Mouse (Mus musculus): ENCODE results near the gene Msh3. TPM values are rescaled to one million over a fixed set of nuclear protein-coding genes. Genes with fewer than 3 reads are reported as not detected.

Gene Msh3
- polyA plus RNA-seq, 1 experiment from 2014 or later, result 27.5 TPM

DNA sequence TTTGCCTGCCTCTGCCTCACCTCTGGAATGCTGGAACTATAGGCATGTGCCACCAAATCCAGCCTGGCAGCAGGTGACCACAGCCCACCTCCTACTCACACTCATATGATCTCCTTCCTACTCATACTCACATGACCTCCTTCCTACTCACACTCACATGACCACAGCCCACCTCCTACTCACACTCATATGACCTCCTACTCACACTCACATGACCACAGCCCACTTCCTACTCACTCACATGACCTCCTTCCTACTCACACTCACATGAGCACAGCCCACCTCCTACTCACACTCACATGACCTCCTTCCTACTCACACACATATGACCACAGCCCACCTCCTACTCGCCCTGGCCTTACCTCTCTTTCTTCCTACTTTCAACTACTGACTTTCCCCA, 17.9 kb downstream of the Msh3 start:
- WGBS, result 100% methylated on average over 1 of the region's 1 CpGs
- H3K27ac ChIP-seq, result no peak overlapping the region
- H3K9me3 ChIP-seq (ENCODE audit: control insufficient read depth, low read length), result no peaks in the 10 kb centered on the region
- H3K4me1 ChIP-seq (replicated peaks; ENCODE audit: control insufficient read depth, insufficient read depth, low read length), result no peaks in the 10 kb centered on the region
- no peak overlapping the region for H3K9ac ChIP-seq
- H3K36me3 ChIP-seq (replicated peaks; ENCODE audit: control insufficient read depth, insufficient read depth), result peaks cover 16% of the 10 kb centered on the region
- H3K4me3 ChIP-seq (replicated peaks; ENCODE audit: low read length), result no peak overlapping the region
- no peak for DNase-seq (ENCODE audit: low spot score)
- no peak overlapping the region for H3K4me2 ChIP-seq (replicated peaks)
- no peak for ATAC-seq (ENCODE audit: low FRiP score)
- H3K27me3 ChIP-seq (ENCODE audit: control insufficient read depth, insufficient read depth, low read length), result no peaks in the 10 kb centered on the region

DNA sequence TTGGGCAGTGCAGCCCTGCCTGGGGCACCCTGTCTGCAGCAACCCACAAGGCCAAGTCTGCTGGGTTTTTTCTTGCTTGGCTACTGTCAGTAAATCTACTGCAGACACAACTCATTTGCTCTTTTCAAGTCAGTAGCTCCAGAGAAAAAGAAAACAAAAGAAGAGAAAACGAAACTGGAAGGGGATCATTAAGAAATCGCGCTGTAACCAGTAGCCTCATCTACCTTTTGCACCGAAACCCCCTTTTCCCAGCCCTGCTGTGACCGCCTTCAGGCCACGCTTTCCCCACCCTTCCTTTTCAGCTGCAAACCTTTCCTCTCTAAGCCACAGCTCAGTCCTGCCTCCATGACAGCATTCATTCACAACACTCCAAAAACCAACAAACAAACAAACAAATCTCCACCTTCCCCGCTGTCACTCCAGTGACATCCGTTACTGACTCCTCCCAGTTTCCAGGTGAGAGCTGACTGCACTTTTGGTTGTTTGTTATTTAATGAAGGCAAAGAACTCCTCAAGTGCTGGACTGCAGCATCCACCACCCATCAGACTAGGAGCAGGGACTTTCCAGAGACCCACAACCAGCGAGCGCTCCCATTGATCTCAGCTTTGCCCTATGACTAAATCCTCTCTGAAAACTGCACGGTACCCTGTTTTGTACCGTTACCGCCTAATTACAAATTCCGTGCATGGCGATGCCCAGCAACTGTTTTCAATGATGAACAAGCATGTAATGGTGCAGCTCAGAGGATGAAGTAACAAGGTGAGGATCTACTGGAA, 22.5 kb downstream of the Msh3 start:
- Histone ChIP-seq H3K27me3 (ENCODE audit: control insufficient read depth, insufficient read depth, low read length) (no peaks in the 10 kb centered on the region), H3K4me3 (replicated peaks; ENCODE audit: low read length) (no peak overlapping the region), H3K9me3 (ENCODE audit: control insufficient read depth, low read length) (no peaks in the 10 kb centered on the region), H3K27ac (no peak overlapping the region), H3K9ac (no peak overlapping the region), H3K4me2 (replicated peaks) (no peak overlapping the region), H3K36me3 (replicated peaks; ENCODE audit: control insufficient read depth, insufficient read depth) (no peaks in the 10 kb centered on the region), H3K4me1 (replicated peaks; ENCODE audit: control insufficient read depth, insufficient read depth, low read length) (no peaks in the 10 kb centered on the region)
- DNase-seq (ENCODE audit: low spot score), result no peak
- ATAC-seq (ENCODE audit: low FRiP score), result no peak
- WGBS, result 88% methylated on average over 15 of the region's 15 CpGs

DNA sequence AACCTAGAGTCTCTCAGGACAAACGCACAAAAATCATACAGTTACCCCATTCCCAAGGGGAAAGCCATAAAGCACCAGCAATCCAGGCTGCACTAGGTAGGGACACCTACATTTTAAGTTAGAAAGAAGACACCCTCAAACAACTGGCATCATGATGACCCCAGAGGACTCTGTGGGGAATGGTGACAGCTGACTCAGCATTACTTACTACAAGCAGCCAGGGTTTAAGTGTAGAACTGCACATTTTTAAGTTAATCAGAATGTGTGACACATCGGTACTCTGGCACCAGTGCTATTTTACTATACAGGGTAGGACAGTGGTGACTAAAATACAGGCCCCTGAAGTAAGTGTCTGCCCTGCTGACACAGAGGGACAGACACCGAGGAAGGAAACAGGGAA, 24.2 kb downstream of the Msh3 start:
- H3K4me3 ChIP-seq (replicated peaks; ENCODE audit: low read length), result no peak overlapping the region
- no peaks in the 10 kb centered on the region for H3K27me3 ChIP-seq (ENCODE audit: control insufficient read depth, insufficient read depth, low read length)
- no peak overlapping the region for H3K4me2 ChIP-seq (replicated peaks)
- H3K36me3 ChIP-seq (replicated peaks; ENCODE audit: control insufficient read depth, insufficient read depth), result no peaks in the 10 kb centered on the region
- no peaks in the 10 kb centered on the region for H3K4me1 ChIP-seq (replicated peaks; ENCODE audit: control insufficient read depth, insufficient read depth, low read length)
- H3K27ac ChIP-seq, result no peak overlapping the region
- H3K9ac ChIP-seq, result no peak overlapping the region
- WGBS, result 94% methylated on average over 3 of the region's 3 CpGs
- DNase-seq (ENCODE audit: low spot score), result no peak
- ATAC-seq (ENCODE audit: low FRiP score), result no peak
- no peaks in the 10 kb centered on the region for H3K9me3 ChIP-seq (ENCODE audit: control insufficient read depth, low read length)

DNA sequence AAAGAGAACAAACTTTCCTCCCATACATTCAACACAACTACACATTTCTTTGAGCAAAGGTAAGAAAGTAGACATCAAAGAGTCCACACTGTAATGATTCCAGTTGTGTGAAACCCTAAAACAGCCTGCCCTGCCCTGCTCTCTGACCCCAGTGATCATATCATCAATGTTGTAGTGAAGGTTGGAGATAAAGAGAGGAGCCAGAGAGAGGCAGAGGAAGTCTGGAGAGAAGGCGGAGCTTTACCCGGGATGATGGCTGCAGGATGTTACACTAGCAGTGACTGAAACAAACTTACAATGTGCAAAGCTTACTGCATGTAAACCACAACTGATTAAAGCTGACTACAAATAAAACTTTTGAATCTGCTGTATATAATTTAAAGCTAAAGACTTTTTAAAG, 26.8 kb downstream of the Msh3 start:
- no peak overlapping the region for H3K9ac ChIP-seq
- no peak for ATAC-seq (ENCODE audit: low FRiP score)
- 95% methylated on average over 2 of the region's 2 CpGs for WGBS

DNA sequence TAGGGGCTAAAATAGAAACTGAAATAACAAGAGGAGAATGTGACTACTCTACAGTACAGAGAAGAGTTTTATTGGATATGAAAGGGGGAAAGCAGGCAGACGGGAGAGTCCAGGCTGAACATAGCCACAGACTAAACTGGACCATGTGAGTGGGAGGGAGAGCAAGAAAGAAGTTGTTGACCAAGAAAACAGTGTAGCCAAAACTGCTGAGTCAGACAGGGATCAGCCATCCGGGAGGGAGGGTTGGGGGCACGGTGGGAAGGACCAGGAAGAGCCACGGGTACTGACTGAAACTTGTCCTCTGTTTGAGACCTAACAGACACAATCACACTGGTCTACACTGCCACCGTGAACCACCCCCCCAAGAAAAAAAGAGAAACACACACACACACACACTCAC, 28.8 kb downstream of the Msh3 start:
- Histone ChIP-seq H3K4me2 (replicated peaks) (no peak overlapping the region), H3K36me3 (replicated peaks; ENCODE audit: control insufficient read depth, insufficient read depth) (no peaks in the 10 kb centered on the region), H3K27me3 (ENCODE audit: control insufficient read depth, insufficient read depth, low read length) (no peaks in the 10 kb centered on the region), H3K27ac (no peak overlapping the region), H3K9me3 (ENCODE audit: control insufficient read depth, low read length) (no peaks in the 10 kb centered on the region), H3K9ac (no peak overlapping the region), H3K4me3 (replicated peaks; ENCODE audit: low read length) (no peak overlapping the region), H3K4me1 (replicated peaks; ENCODE audit: control insufficient read depth, insufficient read depth, low read length) (no peaks in the 10 kb centered on the region)
- no peak for ATAC-seq (ENCODE audit: low FRiP score)
- 74% methylated on average over 5 of the region's 5 CpGs for WGBS
- DNase-seq (ENCODE audit: low spot score), result no peak

More for the DNA sequence above, 26.8 kb downstream of the Msh3 start:
- Histone ChIP-seq H3K27me3 (ENCODE audit: control insufficient read depth, insufficient read depth, low read length) (no peaks in the 10 kb centered on the region), H3K4me2 (replicated peaks) (no peak overlapping the region), H3K27ac (no peak overlapping the region), H3K9me3 (ENCODE audit: control insufficient read depth, low read length) (no peaks in the 10 kb centered on the region), H3K36me3 (replicated peaks; ENCODE audit: control insufficient read depth, insufficient read depth) (no peaks in the 10 kb centered on the region), H3K4me1 (replicated peaks; ENCODE audit: control insufficient read depth, insufficient read depth, low read length) (no peaks in the 10 kb centered on the region), H3K4me3 (replicated peaks; ENCODE audit: low read length) (no peak overlapping the region)
- no peak for DNase-seq (ENCODE audit: low spot score)

DNA sequence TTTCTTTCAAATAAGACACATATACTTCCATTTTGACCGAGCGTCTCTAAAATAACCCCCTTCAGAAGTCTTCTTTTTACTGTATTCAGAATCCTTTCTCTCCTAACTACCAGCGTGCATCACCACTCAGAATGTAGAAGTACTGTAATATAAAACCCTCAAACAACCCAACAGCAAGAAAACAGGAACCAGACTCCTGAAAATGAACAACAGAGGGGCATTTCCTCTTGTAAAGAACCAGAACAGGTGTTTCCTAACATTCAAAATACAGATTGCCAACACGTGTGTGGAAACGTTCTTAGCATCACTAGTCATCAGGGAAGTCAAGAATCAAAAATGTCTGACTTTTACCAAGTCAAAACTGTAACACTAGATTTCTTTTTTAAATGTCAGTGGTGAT, 34.0 kb downstream of the Msh3 start:
- ATAC-seq (ENCODE audit: low FRiP score) (no peak), DNase-seq (ENCODE audit: low spot score) (no peak)
- no peaks in the 10 kb centered on the region for H3K4me1 ChIP-seq (replicated peaks; ENCODE audit: control insufficient read depth, insufficient read depth, low read length)
- no peak overlapping the region for H3K9ac ChIP-seq
- no peak overlapping the region for H3K4me3 ChIP-seq (replicated peaks; ENCODE audit: low read length)
- no peaks in the 10 kb centered on the region for H3K27me3 ChIP-seq (ENCODE audit: control insufficient read depth, insufficient read depth, low read length)
- WGBS, result 91% methylated on average over 5 of the region's 5 CpGs
- no peaks in the 10 kb centered on the region for H3K9me3 ChIP-seq (ENCODE audit: control insufficient read depth, low read length)
- no peaks in the 10 kb centered on the region for H3K36me3 ChIP-seq (replicated peaks; ENCODE audit: control insufficient read depth, insufficient read depth)
- no peak overlapping the region for H3K4me2 ChIP-seq (replicated peaks)
- H3K27ac ChIP-seq, result no peak overlapping the region

DNA sequence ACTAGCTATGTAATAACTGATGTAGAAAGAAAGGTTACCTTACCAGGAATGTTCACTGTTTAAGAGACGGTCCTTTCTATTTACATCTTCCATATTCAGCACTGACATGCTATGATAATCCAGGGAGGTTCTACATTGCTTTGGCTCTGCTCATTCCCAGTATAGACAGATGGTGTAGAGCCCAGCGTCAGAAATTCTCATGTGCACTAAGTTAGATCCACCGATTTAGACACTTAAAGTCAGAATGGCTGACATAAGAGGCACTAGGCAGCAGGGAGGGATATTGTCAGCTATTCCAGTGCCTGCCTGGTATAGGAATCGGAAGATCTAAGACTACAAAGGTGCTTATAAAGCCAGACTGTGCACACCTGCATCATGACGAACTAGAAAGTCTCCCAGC, 40.2 kb downstream of the Msh3 start:
- H3K4me1 ChIP-seq (replicated peaks; ENCODE audit: control insufficient read depth, insufficient read depth, low read length), result no peaks in the 10 kb centered on the region
- no peak for ATAC-seq (ENCODE audit: low FRiP score)
- 87% methylated on average over 5 of the region's 5 CpGs for WGBS

DNA sequence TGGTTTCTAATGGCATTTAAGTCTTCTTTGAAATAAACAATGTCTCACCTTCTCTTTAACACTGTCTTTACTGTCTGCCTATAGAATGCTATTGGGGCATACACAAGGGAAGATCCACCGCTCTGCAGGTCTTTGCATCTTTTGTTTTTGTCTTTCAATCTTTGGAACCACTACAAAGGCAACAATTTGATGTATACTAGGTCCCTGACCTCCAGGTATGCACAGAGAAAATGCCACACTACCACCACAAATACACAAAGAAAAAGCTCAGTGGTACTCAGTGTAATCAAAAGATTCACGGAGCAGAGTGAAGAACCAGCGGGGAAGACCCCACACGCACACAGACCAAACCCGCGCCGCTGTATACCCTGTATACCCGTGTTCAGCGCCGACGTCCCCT, 49.1 kb downstream of the Msh3 start, which contains the start of gene Gm20379:
TSS of gene Gm20379 (plus strand) at position 301 of the 400 bp plus-strand sequence.
- Histone ChIP-seq H3K4me2 (replicated peaks) (no peak within 1 kb of the TSS), H3K27ac (no peak within 1 kb of the TSS), H3K36me3 (replicated peaks; ENCODE audit: control insufficient read depth, insufficient read depth) (peaks cover 38% of the 10 kb centered on the region), H3K27me3 (ENCODE audit: control insufficient read depth, insufficient read depth, low read length) (no peaks in the 10 kb centered on the region), H3K9me3 (ENCODE audit: control insufficient read depth, low read length) (no peaks in the 10 kb centered on the region), H3K4me1 (replicated peaks; ENCODE audit: control insufficient read depth, insufficient read depth, low read length) (no peaks in the 10 kb centered on the region), H3K4me3 (replicated peaks; ENCODE audit: low read length) (no peak within 1 kb of the TSS), H3K9ac (no peak within 1 kb of the TSS)
- ATAC-seq (ENCODE audit: low FRiP score) (no peak), DNase-seq (ENCODE audit: low spot score) (no peak)
- 96% methylated on average over 11 of the region's 11 CpGs for WGBS

More for the DNA sequence above, 40.2 kb downstream of the Msh3 start:
- Histone ChIP-seq H3K27me3 (ENCODE audit: control insufficient read depth, insufficient read depth, low read length) (no peaks in the 10 kb centered on the region), H3K4me3 (replicated peaks; ENCODE audit: low read length) (no peak overlapping the region), H3K4me2 (replicated peaks) (no peak overlapping the region), H3K27ac (no peak overlapping the region), H3K9me3 (ENCODE audit: control insufficient read depth, low read length) (no peaks in the 10 kb centered on the region), H3K9ac (no peak overlapping the region), H3K36me3 (replicated peaks; ENCODE audit: control insufficient read depth, insufficient read depth) (0 out of 2 replicates have a peak, but pooled peaks cover 15% of the 10 kb centered on the region)
- no peak for DNase-seq (ENCODE audit: low spot score)

DNA sequence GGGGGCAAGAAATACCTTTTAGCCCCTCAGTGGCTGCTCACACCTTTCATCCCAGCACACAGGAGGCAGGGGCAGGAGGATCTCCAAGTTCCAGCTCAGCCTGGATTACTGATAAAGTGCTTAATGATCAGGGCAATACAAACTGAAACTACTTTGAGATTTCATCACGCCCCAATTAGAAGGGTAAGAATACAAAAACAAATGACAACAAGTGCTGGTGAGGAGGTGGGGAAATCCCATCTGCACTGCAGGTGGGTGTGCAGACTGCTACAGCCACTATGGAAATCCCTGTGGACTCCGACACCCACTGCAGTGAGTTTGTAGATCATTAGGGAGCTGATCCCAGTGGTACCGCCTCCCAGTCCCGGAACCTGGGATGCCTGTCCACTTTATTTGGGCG, 50.5 kb downstream of the Msh3 start:
- H3K4me2 ChIP-seq (replicated peaks), result no peak overlapping the region
- H3K27me3 ChIP-seq (ENCODE audit: control insufficient read depth, insufficient read depth, low read length), result no peaks in the 10 kb centered on the region
- H3K27ac ChIP-seq, result no peak overlapping the region
- ATAC-seq (ENCODE audit: low FRiP score) (no peak), DNase-seq (ENCODE audit: low spot score) (no peak)
- WGBS, result 94% methylated on average over 5 of the region's 5 CpGs
- no peaks in the 10 kb centered on the region for H3K9me3 ChIP-seq (ENCODE audit: control insufficient read depth, low read length)
- no peaks in the 10 kb centered on the region for H3K4me1 ChIP-seq (replicated peaks; ENCODE audit: control insufficient read depth, insufficient read depth, low read length)
- peaks cover 45% of the 10 kb centered on the region for H3K36me3 ChIP-seq (replicated peaks; ENCODE audit: control insufficient read depth, insufficient read depth)
- H3K4me3 ChIP-seq (replicated peaks; ENCODE audit: low read length), result no peak overlapping the region
- H3K9ac ChIP-seq, result no peak overlapping the region

All from hindbrain, embryonic 14.5 days (tissue).